Mouse (Mus musculus) cerebellum, postnatal 36 days (tissue): ENCODE data around the gene Hist1h2ae.
"Not testable (repeated sequence)": the region's sequence is repeated elsewhere in the genome, so short reads cannot be mapped to it uniquely, and the experiment has no call there.

Source experiments
- DNase-seq, 2 experiments: peaks; one replicate each; pipeline ENCODE4 v3.0.0; 2021 to 2022; ENCODE audit warnings: mixed read lengths in 2 of 2

Gene Hist1h2ae

GRCm38 (mm10) chr13:23561883-23562659 lies 8.9 kb downstream of the Hist1h2ae start, which contains the start of gene Hist1h3e:
Hist1h3e (minus strand) TSS chr13:23562369.
- peak; percentile 86 to 89 for DNase-seq

DNA sequence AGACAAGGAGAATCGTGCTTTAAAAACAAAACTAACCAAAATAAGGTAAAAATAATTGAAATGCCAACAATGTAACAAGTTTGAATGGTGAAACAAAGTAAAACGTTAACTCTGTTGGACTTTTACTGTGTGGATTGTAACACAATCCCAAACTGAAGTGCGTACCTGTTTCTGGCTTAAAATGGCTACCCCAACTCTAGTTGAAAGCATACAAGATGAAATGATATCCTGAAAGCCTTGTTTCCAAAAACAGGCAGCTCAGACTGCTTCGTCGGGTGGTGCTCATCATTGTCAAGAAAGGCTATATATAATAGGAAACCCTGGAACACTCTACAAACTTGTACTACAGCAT lies 9.5 kb downstream of the Hist1h2ae start:
- not testable (repeated sequence) for DNase-seq

GRCm38 (mm10) chr13:23560699-23561098 lies 10.3 kb downstream of the Hist1h2ae start:
- not testable (repeated sequence) for DNase-seq

DNA sequence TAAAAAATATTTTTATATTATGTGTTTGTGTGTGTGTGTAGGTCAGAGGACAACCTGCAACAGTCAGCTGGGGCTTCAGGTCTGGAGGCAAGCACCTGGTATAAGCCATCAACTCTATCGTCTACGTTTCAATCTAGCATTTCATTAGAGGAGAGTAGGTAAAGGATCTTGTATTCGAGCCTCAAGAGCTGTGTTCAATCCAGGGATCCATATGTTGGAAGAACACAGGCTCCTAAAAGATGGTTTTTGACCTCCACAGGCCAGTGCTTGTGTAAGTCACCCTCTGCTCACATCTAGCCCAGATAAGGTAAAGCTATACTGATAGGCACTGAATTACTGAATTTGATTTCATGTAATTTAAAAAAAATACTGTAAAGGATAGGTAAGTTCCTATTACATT lies 14.1 kb downstream of the Hist1h2ae start:
- DNase-seq = no peak

- peak; percentile 43 to 67 for DNase-seq
Observed at GRCm38 (mm10) chr13:23555839-23556416, 15.1 kb downstream of the Hist1h2ae start.

- DNase-seq = peak; percentile 73 to 77
Observed at GRCm38 (mm10) chr13:23554925-23555838, 15.8 kb downstream of the Hist1h2ae start.

DNA sequence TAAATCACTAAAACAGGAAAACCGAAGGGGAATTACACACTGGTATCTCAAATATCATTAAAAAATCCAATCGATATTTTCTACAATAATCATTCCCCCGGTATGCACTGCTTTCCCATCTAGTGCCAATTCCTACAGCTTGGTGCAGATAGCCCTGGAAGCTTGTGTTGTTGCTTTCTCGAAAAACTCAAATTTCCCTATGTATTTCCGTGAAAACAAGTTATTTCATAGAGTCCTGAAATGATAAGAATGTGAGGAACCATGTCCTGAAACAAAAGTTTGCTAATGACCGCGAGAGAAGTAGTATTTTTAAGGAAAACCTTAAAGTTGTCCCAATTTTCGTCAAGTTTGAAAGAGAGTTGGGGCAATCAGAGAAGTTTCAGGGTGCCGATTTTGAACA lies 16.6 kb downstream of the Hist1h2ae start:
- DNase-seq = no peak

DNA sequence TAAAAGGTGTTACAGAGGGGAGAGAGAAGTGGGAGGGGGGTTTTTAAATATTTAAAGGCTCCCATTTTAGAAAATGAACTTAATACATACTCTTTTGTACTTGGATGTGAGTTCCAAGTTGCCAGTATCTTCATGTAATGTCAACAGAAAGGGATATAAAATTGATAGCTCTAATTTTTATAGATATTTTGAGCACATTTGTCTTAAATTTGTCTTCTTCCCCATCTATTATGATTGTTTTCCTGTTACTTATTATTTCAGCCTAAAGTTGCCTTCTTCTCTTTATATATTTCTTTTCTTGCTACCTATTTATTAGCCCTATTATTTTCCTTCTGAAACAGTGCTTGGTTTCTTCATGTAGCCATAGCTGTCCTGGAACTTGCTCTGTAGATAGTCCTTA lies 18.1 kb downstream of the Hist1h2ae start, which contains the start of gene Hist1h1d:
Hist1h1d (plus strand) TSS at position 301 of the 400 bp plus-strand sequence.
- DNase-seq = no peak

- no peak for DNase-seq
Observed at GRCm38 (mm10) chr13:23551931-23552914, 18.8 kb downstream of the Hist1h2ae start.

- DNase-seq = peak; percentile 83 to 88
Observed at GRCm38 (mm10) chr13:23551146-23551834, 19.7 kb downstream of the Hist1h2ae start, which contains the start of gene Hist1h4f. Hist1h4f (minus strand) TSS chr13:23551648.

GRCm38 (mm10) chr13:23550761-23551145 lies 20.3 kb downstream of the Hist1h2ae start:
- DNase-seq = no peak

- DNase-seq = no peak
Observed at GRCm38 (mm10) chr13:23546694-23547093, 24.3 kb downstream of the Hist1h2ae start.

GRCm38 (mm10) chr13:23544787-23545120 lies 26.3 kb downstream of the Hist1h2ae start:
- DNase-seq = peak in 1 of 2 experiments; percentile 36

DNA sequence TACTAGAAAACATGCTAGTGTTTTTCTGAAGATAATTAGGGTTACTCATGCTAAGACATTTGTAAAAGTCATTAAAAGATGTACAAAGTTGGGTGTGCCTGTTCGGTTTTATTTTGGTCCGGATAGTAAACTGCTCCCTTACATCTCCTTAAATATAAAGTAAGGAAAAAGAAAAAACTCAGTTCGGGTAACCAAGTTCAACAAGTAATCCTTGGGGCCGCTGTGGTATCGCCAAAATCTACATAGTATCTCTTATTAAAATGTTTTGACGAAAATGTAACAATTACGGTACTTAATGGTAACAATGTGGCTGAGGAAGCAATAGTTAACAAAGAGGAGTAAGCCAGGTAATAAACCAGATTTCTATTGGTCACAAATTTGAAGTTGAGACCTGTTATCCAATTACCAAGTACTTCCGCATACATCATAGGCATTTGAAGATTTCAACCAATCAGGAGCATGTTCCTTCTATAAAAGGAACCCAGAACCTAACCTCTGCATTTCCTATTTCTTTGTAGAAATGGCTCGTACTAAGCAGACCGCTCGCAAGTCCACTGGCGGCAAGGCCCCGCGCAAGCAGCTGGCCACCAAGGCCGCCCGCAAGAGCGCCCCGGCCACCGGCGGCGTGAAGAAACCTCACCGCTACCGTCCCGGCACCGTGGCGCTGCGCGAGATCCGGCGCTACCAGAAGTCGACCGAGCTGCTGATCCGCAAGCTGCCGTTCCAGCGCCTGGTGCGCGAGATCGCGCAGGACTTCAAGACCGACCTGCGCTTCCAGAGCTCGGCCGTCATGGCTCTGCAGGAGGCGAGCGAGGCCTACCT lies 26.8 kb downstream of the Hist1h2ae start, which contains the start of gene Hist1h3f:
Hist1h3f (plus strand) TSS at position 88 of the 822 bp plus-strand sequence.
- peak; percentile 54 to 71 for DNase-seq

DNA sequence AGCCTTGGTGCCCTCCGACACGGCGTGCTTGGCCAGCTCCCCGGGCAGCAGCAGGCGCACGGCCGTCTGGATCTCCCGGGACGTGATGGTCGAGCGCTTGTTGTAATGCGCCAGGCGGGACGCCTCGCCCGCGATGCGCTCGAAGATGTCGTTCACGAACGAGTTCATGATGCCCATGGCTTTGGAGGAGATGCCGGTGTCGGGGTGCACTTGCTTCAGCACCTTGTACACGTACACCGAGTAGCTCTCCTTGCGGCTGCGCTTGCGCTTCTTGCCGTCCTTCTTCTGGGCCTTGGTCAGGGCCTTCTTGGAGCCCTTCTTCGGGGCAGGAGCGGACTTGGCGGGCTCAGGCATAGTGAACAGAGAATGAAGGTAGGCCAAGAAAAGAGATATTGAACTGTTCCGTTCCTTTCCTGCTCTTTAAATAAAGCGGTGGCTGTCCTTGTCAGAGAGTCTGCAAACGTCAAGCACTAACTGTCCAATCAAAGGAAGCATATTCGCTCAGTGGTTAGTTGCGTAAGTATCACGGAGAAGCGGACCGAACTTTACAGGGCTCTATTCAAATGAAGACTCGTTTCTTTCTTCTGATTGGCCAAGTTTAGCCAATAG lies 27.9 kb downstream of the Hist1h2ae start, which contains the start of gene Hist1h2bh:
Hist1h2bh (minus strand) TSS at position 394 of the 609 bp plus-strand sequence.
- DNase-seq = peak; percentile 21 to 45

GRCm38 (mm10) chr13:23542225-23542980 lies 28.6 kb downstream of the Hist1h2ae start:
- not testable (repeated sequence) for DNase-seq

- no peak for DNase-seq
Observed at GRCm38 (mm10) chr13:23541497-23541896, 29.5 kb downstream of the Hist1h2ae start.

GRCm38 (mm10) chr13:23539821-23540220 lies 31.2 kb downstream of the Hist1h2ae start:
- DNase-seq = not testable (repeated sequence)

GRCm38 (mm10) chr13:23538249-23538648 lies 32.8 kb downstream of the Hist1h2ae start:
- no peak for DNase-seq
